Mouse (Mus musculus) MEL-GATA-1-ER (cell line): ENCODE measurements around the gene Pdcd1.
"Not testable (repeated sequence)": the region's sequence is repeated elsewhere in the genome, so short reads cannot be mapped to it uniquely, and the experiment has no call there.

Experiments
- DNase-seq: peaks from one replicate; pipeline ENCODE4 v3.0.0-alpha.2; 2012; ENCODE audit warnings: low read depth; ENCODE audit errors: extremely low read depth

Gene Pdcd1

GRCm38 (mm10) chr1:94033075-94033602, 19.2 kb downstream of the Pdcd1 start:
- DNase-seq = peak; percentile 25

- no peak for DNase-seq
These were observed 23.6 kb downstream of the Pdcd1 start for GRCm38 (mm10) chr1:94028741-94029140.

DNA sequence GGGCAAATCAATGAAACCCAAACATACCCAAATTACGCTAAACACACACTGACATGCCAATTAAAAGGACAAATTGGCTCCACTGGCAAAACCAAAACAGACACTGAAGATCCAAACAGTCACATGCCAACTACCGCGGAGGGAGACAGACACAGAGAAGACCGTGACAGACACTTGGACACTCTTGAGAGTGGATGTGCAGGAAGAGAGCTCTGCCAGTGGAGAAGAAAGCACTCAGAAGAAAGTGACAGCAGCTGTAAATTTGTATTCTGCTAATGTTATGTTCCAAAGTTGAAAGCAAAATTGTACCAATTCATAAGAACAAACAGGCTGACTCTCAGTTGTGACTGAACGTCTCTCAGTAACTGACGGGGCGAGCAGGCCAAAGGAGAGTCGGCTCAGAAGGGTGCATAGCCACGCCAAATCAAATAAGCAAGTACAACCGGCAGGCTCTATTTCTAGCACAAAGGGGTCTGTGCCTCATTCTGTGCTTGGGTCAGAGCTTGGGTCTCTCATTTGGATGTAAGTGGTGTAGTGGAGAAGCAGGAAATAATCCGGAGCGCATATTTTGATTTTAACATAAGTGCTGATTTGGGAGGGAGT, 24.7 kb downstream of the Pdcd1 start:
- DNase-seq = no peak

DNA sequence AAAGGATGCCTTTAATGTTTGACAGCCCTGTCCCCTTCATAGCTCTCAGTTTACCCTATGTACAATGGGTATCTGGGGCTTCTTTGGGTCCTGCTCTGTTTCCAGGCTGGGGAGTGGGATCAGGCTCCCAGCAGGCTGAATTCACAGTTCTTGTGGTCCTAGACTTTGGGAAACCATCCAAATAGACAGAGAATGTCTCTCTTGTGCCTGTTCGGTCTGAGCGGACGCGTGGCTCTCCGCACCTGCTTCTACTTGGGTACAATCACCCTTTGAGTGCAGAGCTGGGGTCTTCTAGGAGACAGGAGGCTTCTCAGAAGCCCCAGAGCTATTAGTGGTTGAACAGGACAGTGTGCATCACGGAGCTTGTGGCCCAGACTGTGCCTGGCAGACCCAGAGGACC, 32.2 kb downstream of the Pdcd1 start, which contains the start of gene Neu4:
TSS of gene Neu4 (plus strand) at position 301 of the 400 bp plus-strand sequence.
- no peak for DNase-seq

DNA sequence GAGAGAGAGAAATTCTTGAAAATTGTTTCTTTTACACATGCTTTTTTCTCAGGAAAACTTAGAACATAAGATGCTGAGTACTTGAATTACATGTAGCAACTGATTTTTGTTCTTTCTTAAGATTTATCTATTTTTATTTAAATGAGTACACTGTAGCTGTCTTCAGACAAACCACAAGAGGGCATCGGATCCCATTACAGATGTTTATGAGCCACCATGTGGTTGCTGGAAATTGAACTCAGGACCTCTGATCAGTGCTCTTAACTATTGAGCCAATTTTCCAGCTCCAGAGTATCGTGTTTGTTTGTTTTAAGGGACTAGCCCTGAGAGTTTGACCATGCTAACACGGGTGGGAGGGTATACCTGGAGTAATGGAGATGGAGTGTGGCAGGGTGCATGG, 40.7 kb downstream of the Pdcd1 start:
- DNase-seq = no peak

- DNase-seq = not testable (repeated sequence)
These were observed 43.5 kb downstream of the Pdcd1 start for GRCm38 (mm10) chr1:94008826-94009225.

GRCm38 (mm10) chr1:94005954-94006506, 46.3 kb downstream of the Pdcd1 start:
- not testable (repeated sequence) for DNase-seq

DNA sequence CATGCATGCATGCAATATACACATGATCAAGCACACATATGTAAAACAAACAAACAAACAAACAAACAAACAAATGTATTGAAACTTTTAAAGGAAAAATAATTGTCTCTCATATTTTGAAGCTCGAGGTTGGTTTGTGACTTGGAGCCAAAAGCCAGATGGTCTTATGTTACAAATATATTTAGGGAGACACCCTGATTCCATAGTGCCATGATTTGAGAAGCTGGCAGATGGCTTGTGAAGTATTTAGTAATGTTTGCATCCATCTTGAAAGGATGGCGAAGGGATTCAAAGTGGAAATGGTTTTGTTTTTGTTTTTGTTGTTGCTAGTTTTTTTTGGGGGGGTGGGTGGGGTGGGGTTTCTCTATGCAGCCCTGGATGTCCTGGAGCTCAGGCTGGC, 51.3 kb downstream of the Pdcd1 start:
- no peak for DNase-seq

- DNase-seq = not testable (repeated sequence)
These were observed 60.9 kb downstream of the Pdcd1 start for GRCm38 (mm10) chr1:93991491-93991890.

GRCm38 (mm10) chr1:93991068-93991467, 61.3 kb downstream of the Pdcd1 start:
- DNase-seq = peak; percentile 37

- DNase-seq = not testable (repeated sequence)
These were observed 62.1 kb downstream of the Pdcd1 start, which contains the start of gene Gal3st2c for GRCm38 (mm10) chr1:93990209-93990608. Gene Gal3st2c (plus strand): TSS chr1:93990509.

GRCm38 (mm10) chr1:93988786-93989185, 63.6 kb downstream of the Pdcd1 start:
- no peak for DNase-seq
